Mouse (Mus musculus) mouse embryonic stem cell (cell line): ENCODE measurements around the gene Maats1.

Experiments
- in situ Hi-C, 2 experiments: fragments of 300-500 bp; cut with MboI; formaldehyde crosslinking; loops; 1 replicate in 1 of 2; 3 replicates in 1 of 2; pipeline ENCODE4 v1.14.3; 2019 to 2020; ENCODE audit warnings: low sequenced_read_pairs in 2 of 2, low pct_unique_long_range_greater_than_20kb in 1 of 2, mixed read lengths in 1 of 2; ENCODE audit not compliant: unreplicated experiment in 1 of 2

Maats1 gene

DNA sequence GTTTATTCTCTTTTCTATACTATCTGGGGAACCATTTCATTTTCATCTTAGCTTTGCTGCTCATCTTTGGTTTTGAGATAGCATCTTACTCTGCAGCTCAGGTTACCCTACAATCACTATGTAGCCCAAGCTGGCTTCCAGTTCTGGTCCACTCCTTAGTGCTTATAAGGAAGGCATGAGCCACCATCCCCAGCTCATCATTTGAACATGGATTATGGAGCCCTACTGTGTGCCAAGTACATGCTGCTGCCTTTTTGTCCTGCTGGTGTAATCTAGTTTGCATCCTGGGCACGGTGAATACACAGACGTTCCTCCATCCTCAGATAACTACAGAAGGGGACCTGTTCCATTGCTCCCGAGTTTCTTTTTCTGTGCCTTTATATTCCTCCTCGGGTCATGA is 30.9 kb upstream of the Maats1 start:
- in situ Hi-C loops = no loop called here

DNA sequence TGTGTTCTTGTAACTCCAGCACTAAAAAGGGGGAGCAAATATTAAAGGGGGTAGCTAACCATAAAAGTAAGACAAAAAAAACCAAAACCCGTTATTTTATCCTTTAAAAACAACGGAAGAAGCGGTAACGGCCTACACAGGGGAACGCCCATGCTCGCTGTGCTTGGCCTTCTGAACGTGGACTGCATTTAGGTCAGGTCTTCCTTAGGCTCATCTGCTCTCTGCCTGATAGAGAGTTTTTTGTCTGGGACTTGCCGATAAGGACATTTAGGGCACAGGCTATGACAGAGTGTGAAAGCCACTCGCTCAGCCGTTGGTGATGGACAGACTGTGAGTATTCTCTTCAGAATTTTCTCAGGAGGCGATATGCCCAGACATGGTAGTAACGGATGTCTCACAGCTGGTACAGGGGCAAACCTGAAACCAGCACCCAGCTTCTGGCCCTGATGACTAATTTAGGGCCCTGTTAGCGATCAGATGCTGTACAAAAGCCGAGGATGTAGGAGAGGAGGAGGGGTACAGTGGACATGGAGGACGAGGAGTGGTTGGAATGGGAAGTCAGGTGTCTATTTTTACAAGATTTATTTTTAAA is 29.9 kb upstream of the Maats1 start:
- in situ Hi-C loops = no loop called here

DNA sequence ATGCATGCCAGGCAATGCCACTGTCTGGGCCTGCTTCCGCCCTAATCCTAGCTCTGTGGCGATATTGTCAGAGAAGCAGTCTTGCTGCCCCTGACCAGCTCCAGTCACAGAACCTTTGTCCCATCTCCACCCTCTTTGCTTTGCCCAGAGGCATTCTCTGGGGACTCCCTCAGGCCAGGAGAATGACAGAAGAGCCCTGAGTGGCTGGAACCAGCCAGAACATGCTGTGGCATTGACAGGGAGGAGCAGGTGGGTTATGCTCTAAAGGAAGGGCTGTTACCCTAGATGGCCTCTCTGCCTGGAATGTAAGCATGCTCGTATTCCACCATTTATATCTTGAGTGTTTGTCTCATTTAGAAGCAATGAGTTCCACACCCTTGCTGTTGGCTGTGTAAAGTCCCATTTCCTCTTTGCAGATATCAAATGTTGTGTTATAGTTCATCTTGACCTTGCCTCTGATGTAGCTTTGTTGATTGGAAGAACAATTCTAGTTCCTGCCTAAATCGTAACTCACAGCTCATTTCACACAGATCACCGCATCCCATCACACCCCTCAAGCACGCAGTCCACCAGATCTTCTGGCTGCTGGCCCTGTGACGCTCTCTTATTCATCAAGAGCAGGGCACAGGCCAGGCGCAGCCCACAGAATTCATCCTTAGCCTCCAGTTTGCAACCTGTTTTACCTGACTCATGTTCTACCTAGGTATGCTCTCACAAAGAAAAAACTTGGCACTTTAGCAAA is 28.9 kb upstream of the Maats1 start:
- in situ Hi-C loops = no loop called here

DNA sequence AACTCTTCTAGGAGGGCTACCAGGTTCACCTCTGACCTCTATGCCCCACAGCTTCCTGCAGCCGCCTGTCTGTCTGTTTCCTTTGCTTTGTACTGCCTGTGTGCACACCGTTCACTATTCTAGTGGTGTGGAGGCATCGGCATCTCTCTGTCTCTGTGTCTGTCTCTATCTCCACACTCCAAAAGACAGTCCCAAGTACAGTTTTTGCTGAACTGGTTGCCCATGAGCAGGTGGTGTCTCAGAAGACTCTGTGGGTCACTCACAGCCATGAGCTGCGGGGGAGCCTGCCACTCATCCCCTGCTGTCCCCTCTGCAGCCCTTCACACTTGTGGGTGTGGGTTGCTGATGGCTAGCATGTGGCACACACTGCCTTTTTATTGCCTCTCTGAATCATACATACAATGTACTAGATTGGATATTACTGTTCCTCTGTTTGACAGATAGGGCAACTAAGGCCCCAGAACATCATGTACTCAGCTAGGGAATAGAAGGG is 28.1 kb upstream of the Maats1 start:
- in situ Hi-C loops = no loop called here

DNA sequence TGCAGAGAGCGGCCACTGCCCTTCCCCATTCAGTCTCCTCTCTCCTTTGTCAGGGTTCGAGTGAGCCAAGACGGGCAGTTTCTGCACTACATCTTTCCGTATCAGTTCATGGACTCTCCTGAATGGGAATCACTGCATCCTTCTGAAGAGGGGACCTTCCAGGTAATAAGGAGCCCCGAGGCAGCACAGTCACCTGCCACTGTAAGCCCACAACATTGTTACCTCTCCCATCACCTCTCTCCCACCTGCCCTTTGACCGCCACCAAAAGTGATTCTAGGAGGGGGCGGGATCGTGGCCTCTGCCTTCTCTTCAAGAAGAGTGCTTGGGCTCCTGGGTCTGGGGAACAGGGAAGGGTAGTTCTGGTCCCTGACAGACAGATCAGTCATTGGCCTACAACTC is 27.5 kb upstream of the Maats1 start:
- in situ Hi-C loops = no loop called here

DNA sequence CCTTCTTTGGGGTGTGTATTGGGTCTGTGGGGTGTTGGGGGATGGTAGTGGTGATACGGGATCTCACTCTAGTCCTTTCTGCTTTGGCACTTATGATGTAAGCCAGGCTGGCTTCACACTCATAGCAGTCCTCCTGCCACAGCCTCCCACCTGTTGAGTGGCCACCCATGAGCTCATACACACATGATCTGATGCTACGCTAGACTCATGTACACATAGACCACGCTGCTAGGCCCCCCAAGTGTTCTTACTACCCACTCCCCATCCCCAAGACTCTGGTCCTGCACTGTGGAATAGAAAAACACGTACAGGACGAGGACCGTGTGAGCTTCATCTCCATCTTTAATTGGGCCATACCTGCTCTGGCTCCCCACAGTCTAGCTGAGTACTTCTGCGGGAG is 27.1 kb upstream of the Maats1 start:
- in situ Hi-C loops = no loop called here

DNA sequence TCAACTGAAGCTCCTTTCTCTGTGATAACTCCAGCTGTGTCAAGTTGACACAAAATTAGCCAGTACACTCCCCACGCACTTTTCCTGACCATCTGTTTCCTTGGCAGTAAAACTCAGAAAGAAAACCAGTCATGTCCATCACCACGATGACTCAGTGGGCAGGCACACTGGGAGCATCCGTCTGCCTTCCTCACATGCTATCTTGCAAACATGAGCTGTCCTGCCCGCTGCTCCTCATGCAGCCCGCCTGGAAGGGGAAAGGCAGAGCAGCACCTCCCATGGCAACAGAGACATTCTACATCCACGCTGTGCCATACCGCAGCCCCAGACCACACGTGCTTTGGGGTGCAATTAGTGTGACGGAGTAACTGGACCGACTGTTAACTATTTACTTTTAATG is 26.4 kb upstream of the Maats1 start:
- in situ Hi-C loops = no loop called here

DNA sequence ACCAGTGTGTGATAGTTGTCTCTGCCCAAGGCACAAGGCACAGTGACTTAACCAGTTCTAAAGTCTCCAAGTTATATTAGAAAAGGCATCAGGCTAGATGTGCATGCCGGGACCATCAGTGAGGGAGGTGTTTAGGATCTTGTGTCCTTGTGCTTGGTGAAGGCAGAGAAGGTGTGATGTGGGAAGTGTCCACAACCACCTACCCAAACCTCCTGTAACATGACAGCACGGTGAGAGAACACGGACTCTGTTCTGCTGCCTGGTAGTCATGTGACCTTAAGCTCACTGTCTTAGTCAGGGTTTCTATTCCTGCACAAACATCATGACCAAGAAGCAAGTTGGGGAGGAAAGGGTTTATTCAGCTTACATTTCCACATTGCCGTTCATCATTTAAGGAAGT is 24.3 kb upstream of the Maats1 start:
- in situ Hi-C loops = no loop called here

DNA sequence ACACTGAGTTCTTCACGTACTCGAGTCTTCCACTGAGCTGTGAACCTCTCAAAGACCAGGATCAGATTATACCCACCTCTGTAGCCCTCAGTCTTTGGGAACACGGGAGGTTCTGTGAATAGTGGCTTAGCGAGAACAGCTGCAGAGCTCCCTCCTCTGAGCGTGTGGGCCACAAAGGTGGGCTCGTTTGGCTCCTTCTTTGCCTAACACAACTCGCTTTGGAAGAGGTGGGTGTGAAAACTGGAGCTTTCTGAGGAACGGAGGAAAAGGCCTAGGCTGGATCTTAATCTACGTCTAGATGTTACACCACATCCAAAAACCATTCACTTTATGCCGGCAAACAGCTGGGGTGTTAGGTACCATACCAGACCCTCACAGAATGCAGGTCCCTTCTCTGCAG is 23.4 kb upstream of the Maats1 start:
- in situ Hi-C loops = no loop called here

DNA sequence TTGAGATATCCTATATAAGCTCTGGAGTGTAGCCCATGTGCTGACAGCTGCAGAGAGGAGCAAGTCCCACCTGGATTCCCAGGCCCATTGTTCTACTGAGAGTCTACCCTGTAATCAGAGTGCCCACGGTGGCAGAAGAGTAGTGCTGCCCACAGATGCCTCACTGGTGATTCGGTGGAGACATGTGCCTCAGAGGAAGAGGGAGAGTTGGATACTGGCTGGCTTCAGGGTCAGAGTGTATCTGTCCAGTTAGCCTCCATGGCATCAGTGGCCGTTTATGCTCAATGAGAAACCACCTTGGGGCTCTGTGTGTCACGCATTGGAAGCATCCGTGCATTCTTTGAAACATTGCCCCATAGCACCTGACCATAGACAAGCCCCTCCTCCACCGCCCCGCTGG is 21.7 kb upstream of the Maats1 start:
- in situ Hi-C loops = no loop called here

DNA sequence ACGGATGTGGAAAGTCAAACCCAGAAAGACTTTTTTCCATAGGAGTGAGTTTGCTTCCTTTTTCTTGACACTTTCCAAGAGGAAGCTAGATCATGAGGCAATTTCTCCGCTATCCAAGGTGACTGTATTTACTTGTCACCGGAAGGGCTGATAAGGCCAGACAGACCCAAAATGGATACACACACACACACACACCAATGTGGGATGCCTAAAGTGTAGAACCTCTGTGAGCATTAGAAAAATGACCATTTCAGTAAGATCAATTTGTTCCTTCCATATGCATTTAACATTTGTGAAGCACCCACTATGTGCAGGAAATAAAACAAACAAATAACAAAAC is 21.3 kb upstream of the Maats1 start:
- in situ Hi-C loops = no loop called here

DNA sequence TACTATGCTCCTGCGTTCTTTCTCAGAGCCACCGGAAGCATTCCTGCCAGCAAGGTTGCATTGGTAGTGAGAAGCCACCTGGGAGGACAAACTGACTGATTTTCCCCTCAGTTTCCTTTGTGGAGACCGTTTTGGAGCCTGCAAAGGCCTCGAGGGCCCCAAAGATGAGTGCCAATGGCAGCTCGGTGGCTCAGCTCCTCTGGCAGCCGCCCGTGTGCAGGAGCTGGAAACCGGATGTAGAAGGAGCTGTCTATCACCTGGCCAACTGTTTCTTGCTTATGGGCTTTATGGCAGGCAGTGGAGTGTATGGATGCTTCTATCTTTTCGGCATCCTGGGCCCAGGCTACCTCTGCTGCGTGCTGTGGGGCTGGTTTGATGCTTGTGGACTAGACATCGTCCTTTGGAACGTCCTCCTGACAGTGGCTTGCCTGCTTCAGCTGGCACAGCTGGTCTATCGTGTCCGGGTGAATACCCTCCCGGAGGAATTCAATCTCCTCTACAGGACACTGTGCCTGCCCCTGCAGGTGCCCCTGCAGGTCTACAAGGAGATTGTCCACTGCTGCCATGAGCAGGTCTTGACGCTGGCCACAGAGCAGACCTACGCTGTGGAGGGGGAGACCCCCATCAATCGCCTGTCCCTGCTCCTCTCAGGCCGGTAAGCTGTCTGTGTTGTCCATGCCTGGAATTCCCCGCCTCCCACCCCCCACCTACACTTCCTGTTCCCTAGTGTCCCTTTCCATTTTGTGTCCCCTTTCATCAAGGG is 20.7 kb upstream of the Maats1 start:
- in situ Hi-C loops = no loop called here

DNA sequence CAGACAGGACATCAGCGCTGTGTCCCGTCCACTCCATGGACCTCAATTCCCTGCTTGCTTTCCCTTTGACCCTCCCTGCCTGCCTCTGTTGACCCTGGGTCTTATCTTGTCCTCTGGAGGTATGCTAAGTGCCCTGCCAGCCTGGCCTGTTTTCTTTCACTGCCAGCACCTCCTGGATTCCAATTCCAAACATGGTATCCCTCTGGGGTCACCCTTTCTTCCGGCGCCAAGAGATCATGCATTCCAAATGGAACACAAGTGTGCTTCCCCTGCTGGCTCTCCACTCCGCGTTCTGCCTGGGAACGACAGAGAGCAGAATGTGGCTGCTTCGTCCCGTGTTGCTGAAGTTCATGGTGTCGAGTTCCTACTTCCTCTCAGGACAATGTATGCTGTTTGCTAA is 20.0 kb upstream of the Maats1 start, which contains the start of gene Popdc2:
TSS of gene Popdc2 (plus strand) at position 277 of the 400 bp plus-strand sequence.
- in situ Hi-C loops = no loop called here

DNA sequence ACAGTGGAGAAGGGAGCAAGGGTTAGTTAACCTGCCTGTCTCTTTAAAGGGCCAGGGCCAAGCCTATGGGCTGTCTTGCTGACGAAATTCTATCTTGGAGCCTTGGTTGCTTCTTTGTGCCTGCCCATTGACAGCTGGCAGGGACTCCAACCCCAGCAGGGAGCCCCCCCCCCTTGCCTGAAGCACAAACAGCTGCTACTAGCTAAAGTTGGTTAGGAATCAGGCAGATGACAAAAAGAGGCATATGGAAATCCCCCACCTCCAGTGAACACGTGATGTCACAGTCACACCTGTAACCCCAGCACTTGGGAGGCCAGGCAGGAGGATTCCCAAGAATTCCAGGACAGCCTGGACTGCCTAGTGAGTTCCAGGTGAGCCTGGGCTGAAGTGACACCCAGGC is 18.4 kb upstream of the Maats1 start:
- in situ Hi-C loops = no loop called here

DNA sequence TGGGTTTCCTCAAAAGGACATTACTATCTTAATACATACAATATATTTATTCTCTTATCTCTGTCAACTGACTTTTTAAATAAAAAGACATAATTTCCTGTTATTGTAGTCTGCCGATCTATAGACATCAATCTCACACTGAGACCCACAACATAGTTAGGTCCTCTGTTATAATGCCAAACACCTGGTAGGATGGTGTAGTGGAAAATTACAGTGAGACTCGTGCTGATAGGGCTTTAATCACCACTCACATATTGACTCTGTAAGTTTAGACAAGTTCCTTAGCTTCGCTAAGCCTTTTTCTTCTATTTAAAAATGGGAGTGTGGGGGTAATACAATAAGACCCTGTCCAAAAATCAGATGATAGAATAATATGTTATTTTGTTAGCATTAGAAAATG is 17.9 kb upstream of the Maats1 start:
- in situ Hi-C loops = no loop called here

DNA sequence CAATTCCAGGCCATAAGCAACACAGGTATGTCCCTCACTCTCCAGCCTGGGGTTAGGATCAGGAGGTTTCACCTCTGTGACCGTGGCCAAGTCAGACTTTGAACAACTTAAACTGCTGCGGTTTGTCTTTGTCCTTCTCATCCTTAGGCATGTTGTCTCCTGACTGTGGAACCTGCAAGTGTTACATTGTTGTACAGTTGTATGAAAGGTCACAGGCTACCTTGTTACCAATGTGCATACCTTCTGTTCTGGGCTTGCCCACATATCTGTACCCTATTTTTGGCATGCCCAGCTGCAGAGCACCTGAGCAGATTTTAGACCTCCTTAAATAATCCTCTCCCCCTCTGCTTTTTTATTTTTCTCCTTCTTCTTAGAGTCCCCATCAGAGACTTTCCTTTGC is 17.3 kb upstream of the Maats1 start:
- in situ Hi-C loops = no loop called here

DNA sequence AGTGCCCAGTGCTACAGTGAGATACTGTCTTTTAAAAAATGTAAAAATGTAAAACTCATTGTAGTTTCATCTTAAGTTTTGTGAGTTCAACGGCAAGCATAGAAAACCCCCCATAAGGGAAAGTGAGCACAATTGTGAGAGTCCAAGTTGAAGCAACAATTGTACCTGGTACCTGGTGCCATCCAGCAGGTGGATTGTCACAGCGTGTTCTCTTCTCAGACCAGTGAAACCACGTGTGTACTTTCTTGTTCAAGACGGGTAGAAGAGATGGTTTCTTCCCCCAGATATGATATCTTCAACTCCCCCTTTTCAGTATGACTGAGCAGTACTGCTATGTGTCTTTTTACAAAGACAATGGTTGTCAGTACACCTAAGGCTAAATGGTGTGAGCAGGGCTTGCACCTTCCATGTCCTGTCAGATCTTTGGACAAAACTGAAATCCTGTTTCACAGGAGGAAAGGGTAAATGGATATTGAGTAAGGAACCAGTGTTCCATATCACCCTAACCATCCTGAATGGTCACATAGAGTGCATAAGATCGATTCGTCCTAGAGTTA is 16.4 kb upstream of the Maats1 start:
- in situ Hi-C loops = no loop called here

DNA sequence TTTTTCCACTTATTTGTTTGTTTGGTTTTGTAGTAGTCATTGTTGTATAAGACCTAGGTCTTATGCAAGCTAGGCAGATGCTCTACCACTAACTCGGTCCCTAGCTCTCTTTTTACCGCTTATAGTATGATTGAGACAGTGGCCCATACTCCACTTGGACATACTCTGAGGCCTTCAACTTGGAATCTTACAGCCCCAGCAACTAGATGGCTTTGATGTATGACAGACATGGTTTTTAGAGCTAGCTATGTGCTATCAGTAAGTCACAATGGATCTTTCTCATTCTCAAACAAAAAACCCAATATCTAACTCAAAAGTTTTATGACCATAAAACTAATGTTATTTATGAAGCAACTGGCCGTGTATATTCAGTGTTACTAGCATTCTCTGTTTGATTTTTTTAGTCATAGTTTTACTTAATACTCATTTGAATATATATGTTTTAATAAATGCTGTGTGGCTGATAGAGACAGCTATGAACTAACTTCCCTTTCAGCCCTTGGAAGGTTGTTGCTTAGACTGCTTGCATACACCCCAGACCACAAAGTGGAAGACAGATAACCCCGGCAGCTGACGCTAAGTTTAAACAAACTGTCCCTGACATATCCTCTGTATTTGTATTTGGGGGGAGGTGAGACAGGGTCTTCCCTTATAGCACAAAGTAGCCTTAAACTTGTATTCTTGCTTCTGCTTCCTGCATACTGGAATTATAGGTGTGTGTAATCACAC is 12.4 kb upstream of the Maats1 start:
- in situ Hi-C loops = no loop called here

DNA sequence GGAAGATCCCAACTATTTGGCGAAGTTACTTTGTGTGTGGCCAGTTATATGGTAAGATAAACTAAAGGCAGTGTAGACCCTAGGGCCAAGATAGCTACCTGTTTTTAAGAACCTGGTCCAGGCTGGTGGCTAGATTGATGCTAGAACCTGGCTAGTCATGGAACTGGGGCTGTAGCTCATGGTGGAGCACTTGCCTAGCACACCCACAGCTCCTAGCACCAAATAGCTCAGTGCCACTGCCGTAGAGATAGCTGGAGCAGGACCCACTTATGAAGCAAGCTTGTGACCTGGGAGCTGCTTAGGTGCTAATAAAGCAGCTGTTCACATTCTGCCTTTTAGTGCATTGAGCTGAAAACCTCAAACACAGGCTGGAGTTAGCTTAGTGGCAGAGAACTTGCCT is 11.7 kb upstream of the Maats1 start:
- in situ Hi-C loops = no loop called here
